Mouse (Mus musculus): Measurements from ENCODE around the gene a. TPM values are rescaled to one million over a fixed set of nuclear protein-coding genes. Genes with fewer than 3 reads are reported as not detected.
A peak's percentile ranks its signal among the peaks of the same experiment; 100 is the strongest.

Gene a
- polyA plus RNA-seq, 1 experiment = 1.0 TPM

GRCm38 (mm10) chr2:154782856-154783650, 8.1 kb upstream of the a start:
- DNase-seq (ENCODE audit: extremely low spot score in 1 of 2, low spot score in 1 of 2) = no peak

GRCm38 (mm10) chr2:154785284-154785683, 5.9 kb upstream of the a start:
- peak in 1 of 2 experiments; percentile 31 for DNase-seq (ENCODE audit: extremely low spot score in 1 of 2, low spot score in 1 of 2)

- DNase-seq (ENCODE audit: extremely low spot score in 1 of 2, low spot score in 1 of 2) = no peak
Measured at GRCm38 (mm10) chr2:154786187-154786586, 5.0 kb upstream of the a start.

GRCm38 (mm10) chr2:154786776-154787175, 4.4 kb upstream of the a start:
- no peak for DNase-seq (ENCODE audit: extremely low spot score in 1 of 2, low spot score in 1 of 2)

- DNase-seq (ENCODE audit: extremely low spot score in 1 of 2, low spot score in 1 of 2) = no peak
Measured at GRCm38 (mm10) chr2:154789381-154789780, 1.8 kb upstream of the a start.

- DNase-seq (ENCODE audit: extremely low spot score in 1 of 2, low spot score in 1 of 2) = no peak
Measured at GRCm38 (mm10) chr2:154789977-154790655, 1.1 kb upstream of the a start.

- peak in 1 of 2 experiments; percentile 61 for DNase-seq (ENCODE audit: extremely low spot score in 1 of 2, low spot score in 1 of 2)
Measured at GRCm38 (mm10) chr2:154791661-154792642, 750 bp downstream of the a start.

- DNase-seq (ENCODE audit: extremely low spot score in 1 of 2, low spot score in 1 of 2) = no peak
Measured at GRCm38 (mm10) chr2:154803372-154803771, 12.2 kb downstream of the a start.

- DNase-seq (ENCODE audit: extremely low spot score in 1 of 2, low spot score in 1 of 2) = no peak
Measured at GRCm38 (mm10) chr2:154803845-154804244, 12.6 kb downstream of the a start.

- no peak for DNase-seq (ENCODE audit: extremely low spot score in 1 of 2, low spot score in 1 of 2)
Measured at GRCm38 (mm10) chr2:154807689-154808088, 16.5 kb downstream of the a start.

GRCm38 (mm10) chr2:154809107-154809762, 18.0 kb downstream of the a start:
- DNase-seq (ENCODE audit: extremely low spot score in 1 of 2, low spot score in 1 of 2) = no peak

GRCm38 (mm10) chr2:154810821-154811220, 19.6 kb downstream of the a start:
- DNase-seq (ENCODE audit: extremely low spot score in 1 of 2, low spot score in 1 of 2) = no peak

GRCm38 (mm10) chr2:154813426-154813825, 22.2 kb downstream of the a start:
- no peak for DNase-seq (ENCODE audit: extremely low spot score in 1 of 2, low spot score in 1 of 2)

- no peak for DNase-seq (ENCODE audit: extremely low spot score in 1 of 2, low spot score in 1 of 2)
Measured at GRCm38 (mm10) chr2:154817089-154817488, 25.9 kb downstream of the a start.

- peak; percentile 9 to 52 for DNase-seq (ENCODE audit: extremely low spot score in 1 of 2, low spot score in 1 of 2)
Measured at GRCm38 (mm10) chr2:154817788-154818187, 26.6 kb downstream of the a start.

- DNase-seq (ENCODE audit: extremely low spot score in 1 of 2, low spot score in 1 of 2) = no peak
Measured at GRCm38 (mm10) chr2:154818599-154818998, 27.4 kb downstream of the a start.

GRCm38 (mm10) chr2:154820346-154820745, 29.1 kb downstream of the a start:
- no peak for DNase-seq (ENCODE audit: extremely low spot score in 1 of 2, low spot score in 1 of 2)

GRCm38 (mm10) chr2:154826054-154826538, 34.9 kb downstream of the a start:
- DNase-seq (ENCODE audit: extremely low spot score in 1 of 2, low spot score in 1 of 2) = no peak

GRCm38 (mm10) chr2:154827521-154827920, 36.3 kb downstream of the a start:
- DNase-seq (ENCODE audit: extremely low spot score in 1 of 2, low spot score in 1 of 2) = no peak

GRCm38 (mm10) chr2:154832471-154832870, 41.3 kb downstream of the a start:
- no peak for DNase-seq (ENCODE audit: extremely low spot score in 1 of 2, low spot score in 1 of 2)
